Mouse (Mus musculus) lung, adult 2 months (tissue): Measurements from ENCODE around the gene Adcy7.

Experiments used
- CTCF ChIP-seq: fragments of 200-500 bp; IDR thresholded peaks from 2 replicates; pipeline ENCODE4 v1.5.1; 2011; ENCODE audit warnings: mild to moderate bottlenecking, low read length, control low read depth; ENCODE audit not compliant: insufficient read depth
- POLR2A ChIP-seq: fragments of 200-500 bp; IDR thresholded peaks from 2 replicates; pipeline ENCODE4 v1.6.1; 2011; ENCODE audit warnings: low read depth, mild to moderate bottlenecking, control low read depth, low read length, borderline replicate concordance; ENCODE audit errors: extremely low read depth

GRCm38 (mm10) chr8:88270086-88270485 lies 2.1 kb upstream of the Adcy7 start:
- no peak for TF ChIP-seq CTCF
- no peak for TF ChIP-seq POLR2A
